Mouse (Mus musculus) lung, embryonic 14.5 days (tissue): Measurements from ENCODE around the gene Asap2. TPM values are rescaled to one million over a fixed set of nuclear protein-coding genes. Genes with fewer than 3 reads are reported as not detected.

Experiments used
- ATAC-seq: fragments of 200-750 bp; cut with Nextera tagmentation; 2 replicates; pipeline ENCODE4 v1.8.0; 2017; ENCODE audit warnings: mild to moderate bottlenecking, moderate TSS enrichment, moderate library complexity; ENCODE audit not compliant: insufficient read depth
- DNase-seq: peaks from one replicate; pipeline ENCODE4 v3.0.0-alpha.2; 2015
- H3K27ac ChIP-seq: fragments of 300-500 bp; sonication (generic); 2 replicates; pipeline ENCODE4 v1.5.1; 2014; ENCODE audit warnings: low read depth, mild to moderate bottlenecking, moderate library complexity
- H3K27me3 ChIP-seq: fragments of 300-500 bp; sonication (generic); 2 replicates; pipeline ENCODE4 v1.6.1; 2014; ENCODE audit warnings: low read length, control low read depth; ENCODE audit not compliant: insufficient read depth
- H3K36me3 ChIP-seq: fragments of 300-500 bp; sonication (generic); 2 replicates; pipeline ENCODE4 v1.6.1; 2014; ENCODE audit warnings: control low read depth; ENCODE audit not compliant: insufficient read depth
- H3K4me1 ChIP-seq: fragments of 300-500 bp; sonication (generic); 2 replicates; pipeline ENCODE4 v1.6.1; 2014; ENCODE audit warnings: antibody characterized with exemption, control low read depth; ENCODE audit not compliant: insufficient read depth
- H3K4me2 ChIP-seq: fragments of 300-500 bp; sonication (generic); 2 replicates; pipeline ENCODE4 v1.6.1; 2014; ENCODE audit warnings: mild to moderate bottlenecking
- H3K4me3 ChIP-seq: fragments of 300-500 bp; sonication (generic); 2 replicates; pipeline ENCODE4 v1.5.1; 2014; ENCODE audit warnings: low read depth, low read length
- H3K9ac ChIP-seq: fragments of 300-500 bp; sonication (generic); 2 replicates; pipeline ENCODE4 v1.6.1; 2014
- H3K9me3 ChIP-seq: fragments of 300-500 bp; sonication (generic); 2 replicates; pipeline ENCODE4 v1.6.1; 2016; ENCODE audit warnings: low read depth, low read length, control low read depth
- CTCF ChIP-seq: IDR thresholded peaks from 2 replicates; pipeline ENCODE4 v1.5.1; 2016; ENCODE audit warnings: antibody characterized with exemption, low read depth
- WGBS: fragments of 180-500 bp; shearing (Covaris S2); extraction: QIAGEN DNeasy Blood & Tissue Kit; methylation state at CpG from one replicate; pipeline ENCODE4 v1.1.7; 2014; 5-methylcytosine and 5-hydroxymethylcytosine counted together
- polyA plus RNA-seq: library from polyadenylated mRNA; unstranded; fragments of >200 nt; fragmentation: Nextera tagmentation; extraction: Ambion mirVana; gene quantifications from 2 replicates; pipeline ENCODE4 v1.2.1, GENCODE M21; 2014

Asap2 gene
- polyA plus RNA-seq, 1 experiment from 2014 or later: 13.8 TPM

DNA sequence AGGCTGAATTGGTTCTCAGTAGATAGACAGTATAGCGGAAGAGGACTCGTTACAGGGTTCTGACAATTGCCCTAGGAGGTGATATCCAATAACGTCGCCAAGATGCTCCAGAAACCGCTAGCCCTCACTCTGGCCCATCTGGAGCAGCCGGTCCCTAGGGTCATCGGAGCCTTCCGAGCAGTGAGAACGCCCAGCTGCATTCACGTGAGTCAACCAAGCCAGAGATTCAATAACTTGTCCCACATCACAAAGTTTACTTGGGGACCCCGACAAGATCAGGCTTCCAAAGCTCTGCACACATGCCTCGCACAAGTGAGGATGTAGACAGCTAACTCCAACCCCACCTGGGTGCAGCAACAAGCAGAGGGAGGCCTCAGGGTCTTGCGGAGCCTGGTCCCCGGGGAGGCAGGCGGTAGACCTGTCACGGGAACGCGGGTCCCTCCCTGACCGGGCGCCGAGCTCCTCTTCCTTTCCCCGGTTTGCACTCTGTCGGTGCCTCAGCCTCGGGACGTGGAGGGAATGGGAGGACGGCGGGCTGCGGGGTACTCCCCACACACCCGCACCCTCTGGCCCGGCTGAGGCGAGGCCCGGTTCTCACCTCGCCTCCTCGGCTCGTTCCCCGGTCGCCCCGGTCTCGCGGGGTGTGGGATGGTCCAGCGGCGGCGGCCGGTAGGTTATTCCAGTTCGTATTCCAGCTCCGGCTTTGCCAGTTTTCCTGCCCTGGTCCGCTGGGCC, 295.4 kb downstream of the Asap2 start:
- no peak for TF ChIP-seq CTCF
- peak overlapping the region; percentile 92 for H3K9ac ChIP-seq
- DNase-seq (no peak), ATAC-seq (peak; percentile 86)
- peak overlapping the region; percentile 82 for H3K4me3 ChIP-seq
- no peaks in the 10 kb centered on the region for H3K9me3 ChIP-seq
- H3K27ac ChIP-seq: peak overlapping the region; percentile 89
- H3K27me3 ChIP-seq: no peaks in the 10 kb centered on the region
- under 1% methylated on average over 47 of the region's 47 CpGs for WGBS
- H3K4me2 ChIP-seq: peak overlapping the region; percentile 67
- peaks cover 11% of the 10 kb centered on the region; the same call in 1 of the 2 replicates for H3K36me3 ChIP-seq
- no peaks in the 10 kb centered on the region for H3K4me1 ChIP-seq

DNA sequence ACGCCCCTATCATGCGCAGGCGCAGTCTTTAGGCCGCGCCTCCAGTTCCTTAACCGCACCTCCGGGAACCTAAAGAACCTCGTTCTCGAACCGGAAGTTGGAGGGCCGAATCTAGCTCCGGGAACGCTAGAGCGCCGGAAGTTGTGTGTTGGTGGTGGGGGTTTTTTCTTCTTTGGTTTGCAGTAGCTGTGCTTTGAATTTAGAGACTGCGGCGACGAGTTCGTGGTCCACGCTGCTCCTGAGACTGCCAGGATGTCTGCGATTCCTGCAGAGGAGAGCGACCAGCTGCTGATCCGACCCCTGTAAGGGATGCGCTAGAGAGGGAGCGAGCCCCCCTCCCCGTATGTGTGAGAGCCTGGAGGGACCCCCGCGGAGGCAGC, 296.0 kb downstream of the Asap2 start, which contains the start of gene Itgb1bp1:
TSS of gene Itgb1bp1 (minus strand) at position 42 of the 380 bp plus-strand sequence.
- Histone ChIP-seq H3K4me2 (peak within 1 kb of the TSS; percentile 81), H3K9ac (peak within 1 kb of the TSS; percentile 92), H3K4me3 (peak within 1 kb of the TSS; percentile 82), H3K36me3 (peaks cover 15% of the 10 kb centered on the region; the same call in 1 of the 2 replicates), H3K27me3 (no peaks in the 10 kb centered on the region), H3K4me1 (no peaks in the 10 kb centered on the region), H3K27ac (peak within 1 kb of the TSS; percentile 89), H3K9me3 (no peaks in the 10 kb centered on the region)
- peak; percentile 100 for DNase-seq
- under 1% methylated on average over 28 of the region's 28 CpGs for WGBS
- ATAC-seq: peak; percentile 95
- TF ChIP-seq CTCF: 0 out of 2 replicates have a peak, but pooled peaks have one; percentile 11

GRCm38 (mm10) chr12:21286712-21287650, 296.7 kb downstream of the Asap2 start:
- Histone ChIP-seq H3K9ac (peak overlapping the region; percentile 92), H3K4me2 (peak overlapping the region; percentile 81), H3K4me1 (no peaks in the 10 kb centered on the region), H3K9me3 (no peaks in the 10 kb centered on the region), H3K27ac (peak overlapping the region; percentile 89), H3K4me3 (peak overlapping the region; percentile 82), H3K27me3 (no peaks in the 10 kb centered on the region), H3K36me3 (peaks cover 23% of the 10 kb centered on the region; the same call in 1 of the 2 replicates)
- DNase-seq: peak; percentile 36
- no peak for TF ChIP-seq CTCF
- ATAC-seq: 0 out of 2 replicates have a peak, but pooled peaks have one; percentile 39
- 27% methylated on average over 18 of the region's 18 CpGs for WGBS

GRCm38 (mm10) chr12:21288716-21289395, 298.6 kb downstream of the Asap2 start:
- ATAC-seq (no peak), DNase-seq (no peak)
- Histone ChIP-seq H3K4me3 (no peak overlapping the region), H3K9me3 (no peaks in the 10 kb centered on the region), H3K9ac (no peak overlapping the region), H3K4me1 (no peaks in the 10 kb centered on the region), H3K36me3 (peaks cover 41% of the 10 kb centered on the region), H3K27ac (no peak overlapping the region; the same call in 1 of the 2 replicates), H3K27me3 (no peaks in the 10 kb centered on the region), H3K4me2 (no peak overlapping the region)
- 81% methylated on average over 3 of the region's 3 CpGs for WGBS
- TF ChIP-seq CTCF: no peak

GRCm38 (mm10) chr12:21289651-21290050, 299.4 kb downstream of the Asap2 start:
- no peak overlapping the region for H3K4me2 ChIP-seq
- peak; percentile 11 for DNase-seq
- no peaks in the 10 kb centered on the region for H3K27me3 ChIP-seq
- WGBS: 61% methylated on average over 6 of the region's 6 CpGs
- peaks cover 49% of the 10 kb centered on the region for H3K36me3 ChIP-seq
- TF ChIP-seq CTCF: no peak
- ATAC-seq: no peak
- no peak overlapping the region for H3K9ac ChIP-seq
- H3K27ac ChIP-seq: no peak overlapping the region
- no peaks in the 10 kb centered on the region for H3K9me3 ChIP-seq
- H3K4me3 ChIP-seq: no peak overlapping the region
- no peaks in the 10 kb centered on the region for H3K4me1 ChIP-seq

GRCm38 (mm10) chr12:21298856-21299255, 308.6 kb downstream of the Asap2 start:
- 87% methylated on average over 11 of the region's 11 CpGs for WGBS
- H3K4me3 ChIP-seq: no peak overlapping the region
- ATAC-seq: no peak
- peaks cover 87% of the 10 kb centered on the region for H3K36me3 ChIP-seq
- TF ChIP-seq CTCF: no peak
- H3K4me2 ChIP-seq: no peak overlapping the region
- H3K9ac ChIP-seq: no peak overlapping the region
- no peaks in the 10 kb centered on the region for H3K4me1 ChIP-seq
- H3K9me3 ChIP-seq: no peaks in the 10 kb centered on the region
- H3K27ac ChIP-seq: no peak overlapping the region
- DNase-seq: no peak
- no peaks in the 10 kb centered on the region for H3K27me3 ChIP-seq
